Comparison of ENCODE assay signal across 18 mouse cellular contexts in genomic region chr3:55589402-55589944, GRCm38 (mm10).
DNase-seq lines count a peak whose midpoint lies in the region; ATAC-seq and TF ChIP-seq lines count a peak whose summit lies in the region.
"Had no signal": no experiment of that assay in that cellular context is flagged by ENCODE, and none has a peak within 500 bp of the region (broad histone marks: within the 10 kb centered on the region; RNA-seq: fewer than 3 reads in every experiment).

No protein-coding gene starts in this region.

- H3K27ac ChIP-seq in forebrain, embryonic 10.5 days = peak overlapping the region; percentile 32
- no peak overlapping the region for H3K27ac ChIP-seq in forebrain, embryonic 13.5 days
- H3K27ac ChIP-seq in midbrain, embryonic 10.5 days (replicated peaks) = peak overlapping the region; percentile 58
- no peak overlapping the region for H3K27ac ChIP-seq in midbrain, postnatal 0 days (ENCODE audit: low read depth, low read length)
- no peak overlapping the region for H3K27ac ChIP-seq in embryonic facial prominence, embryonic 11.5 days (replicated peaks; ENCODE audit: low read depth, low read length)
- H3K27ac ChIP-seq in limb, embryonic 13.5 days = peak overlapping the region; percentile 55; the same call in 1 of the 2 replicates
- no peak overlapping the region for H3K27ac ChIP-seq in intestine, embryonic 15.5 days
- H3K27ac ChIP-seq: liver, embryonic 15.5 days had no signal

- WGBS in forebrain, embryonic 10.5 days = 79% methylated on average over 8 of the region's 8 CpGs
- 73% methylated on average over 8 of the region's 8 CpGs for WGBS in forebrain, embryonic 13.5 days
- 81% methylated on average over 8 of the region's 8 CpGs for WGBS in midbrain, embryonic 10.5 days
- 66% methylated on average over 8 of the region's 8 CpGs for WGBS in midbrain, postnatal 0 days
- WGBS in embryonic facial prominence, embryonic 11.5 days = 49% methylated on average over 8 of the region's 8 CpGs
- WGBS in limb, embryonic 13.5 days = 27% methylated on average over 8 of the region's 8 CpGs
- 55% methylated on average over 8 of the region's 8 CpGs for WGBS in intestine, embryonic 15.5 days

- no peak overlapping the region for H3K9ac ChIP-seq in forebrain, embryonic 13.5 days
- no peak overlapping the region for H3K9ac ChIP-seq in midbrain, postnatal 0 days (replicated peaks; ENCODE audit: low read length, poor library complexity, severe bottlenecking)
- H3K9ac ChIP-seq in embryonic facial prominence, embryonic 11.5 days (replicated peaks; ENCODE audit: low read length) = no peak overlapping the region
- H3K9ac ChIP-seq in limb, embryonic 13.5 days = no peak overlapping the region
- H3K9ac ChIP-seq in intestine, embryonic 15.5 days = no peak overlapping the region
- H3K9ac ChIP-seq: liver, embryonic 15.5 days had no signal

- no peak overlapping the region for H3K4me2 ChIP-seq in forebrain, embryonic 13.5 days
- H3K4me2 ChIP-seq in midbrain, postnatal 0 days (ENCODE audit: low read depth, low read length, poor library complexity, severe bottlenecking) = no peak overlapping the region
- no peak overlapping the region for H3K4me2 ChIP-seq in embryonic facial prominence, embryonic 11.5 days (ENCODE audit: low read depth, low read length)
- 0 out of 2 replicates have a peak overlapping the region, but pooled peaks have one; percentile 9 for H3K4me2 ChIP-seq in limb, embryonic 13.5 days (replicated peaks)
- H3K4me2 ChIP-seq in intestine, embryonic 15.5 days (replicated peaks) = no peak overlapping the region
- H3K4me2 ChIP-seq: heart, embryonic 11.5 days; liver, embryonic 15.5 days had no signal

- DNase-seq in forebrain, embryonic 10.5 days (ENCODE audit: extremely low spot score, low spot score) = no peak
- no peak for DNase-seq in midbrain, embryonic 10.5 days (ENCODE audit: low spot score)
- no peak for DNase-seq in midbrain, postnatal 0 days (ENCODE audit: low spot score)
- DNase-seq in embryonic facial prominence, embryonic 11.5 days (ENCODE audit: low spot score) = peak; percentile 22
- DNase-seq: adrenal gland, adult 8-10 months; B cell, adult 2 months; heart, postnatal 14 days; kidney, adult 9 months; right cerebral cortex, postnatal 14 days; thymus, postnatal 25 days had no signal

- no peak for ATAC-seq in forebrain, embryonic 13.5 days
- no peak for ATAC-seq in midbrain, postnatal 0 days (ENCODE audit: low FRiP score)
- ATAC-seq in embryonic facial prominence, embryonic 11.5 days (replicated peaks; ENCODE audit: insufficient number of reproducible peaks, low FRiP score, low TSS enrichment, low read depth) = no peak
- ATAC-seq in limb, embryonic 13.5 days (ENCODE audit: low FRiP score, low read depth) = no peak
- no peak for ATAC-seq in intestine, embryonic 15.5 days
- ATAC-seq: inflammation-experienced regulatory T-cells, adult 6 months; lung, postnatal 0 days had no signal

- peaks cover 53% of the 10 kb centered on the region for H3K4me1 ChIP-seq in forebrain, embryonic 10.5 days
- H3K4me1 ChIP-seq in forebrain, embryonic 13.5 days = peaks cover 25% of the 10 kb centered on the region
- peaks cover 57% of the 10 kb centered on the region for H3K4me1 ChIP-seq in midbrain, embryonic 10.5 days
- H3K4me1 ChIP-seq in midbrain, postnatal 0 days (ENCODE audit: insufficient read depth, low read length) = peaks cover 5% of the 10 kb centered on the region
- H3K4me1 ChIP-seq in embryonic facial prominence, embryonic 11.5 days (ENCODE audit: control insufficient read depth, insufficient read depth, low read length) = peaks cover 11% of the 10 kb centered on the region
- peaks cover 59% of the 10 kb centered on the region for H3K4me1 ChIP-seq in limb, embryonic 13.5 days
- H3K4me1 ChIP-seq in intestine, embryonic 15.5 days (replicated peaks) = peaks cover 6% of the 10 kb centered on the region
- H3K4me1 ChIP-seq: liver, embryonic 15.5 days had no signal

- H3K4me3 ChIP-seq in forebrain, embryonic 10.5 days = no peak overlapping the region
- no peak overlapping the region for H3K4me3 ChIP-seq in forebrain, embryonic 13.5 days
- no peak overlapping the region for H3K4me3 ChIP-seq in midbrain, embryonic 10.5 days
- H3K4me3 ChIP-seq in midbrain, postnatal 0 days (ENCODE audit: low read depth, low read length) = no peak overlapping the region
- H3K4me3 ChIP-seq in embryonic facial prominence, embryonic 11.5 days (ENCODE audit: low read depth, low read length) = no peak overlapping the region
- H3K4me3 ChIP-seq in limb, embryonic 13.5 days = no peak overlapping the region
- H3K4me3 ChIP-seq in intestine, embryonic 15.5 days (replicated peaks) = no peak overlapping the region
- H3K4me3 ChIP-seq: erythroblast, embryonic 14.5 days; liver, embryonic 15.5 days had no signal

- no peaks in the 10 kb centered on the region for H3K36me3 ChIP-seq in forebrain, embryonic 10.5 days (replicated peaks)
- H3K36me3 ChIP-seq in forebrain, embryonic 13.5 days (ENCODE audit: poor library complexity, severe bottlenecking) = no peaks in the 10 kb centered on the region
- no peaks in the 10 kb centered on the region for H3K36me3 ChIP-seq in midbrain, embryonic 10.5 days
- H3K36me3 ChIP-seq in midbrain, postnatal 0 days (ENCODE audit: insufficient read depth, low read length) = no peaks in the 10 kb centered on the region
- no peaks in the 10 kb centered on the region for H3K36me3 ChIP-seq in embryonic facial prominence, embryonic 11.5 days (replicated peaks; ENCODE audit: control insufficient read depth, insufficient read depth, low read depth, low read length)
- no peaks in the 10 kb centered on the region for H3K36me3 ChIP-seq in limb, embryonic 13.5 days
- H3K36me3 ChIP-seq in intestine, embryonic 15.5 days = no peaks in the 10 kb centered on the region
- H3K36me3 ChIP-seq: liver, embryonic 15.5 days had no signal

- H3K9me3 ChIP-seq in forebrain, embryonic 10.5 days = no peaks in the 10 kb centered on the region
- H3K9me3 ChIP-seq in forebrain, embryonic 13.5 days (replicated peaks) = no peaks in the 10 kb centered on the region
- no peaks in the 10 kb centered on the region for H3K9me3 ChIP-seq in midbrain, embryonic 10.5 days (replicated peaks)
- no peaks in the 10 kb centered on the region for H3K9me3 ChIP-seq in midbrain, postnatal 0 days (ENCODE audit: low read length)
- H3K9me3 ChIP-seq in embryonic facial prominence, embryonic 11.5 days (replicated peaks; ENCODE audit: control insufficient read depth, low read length) = no peaks in the 10 kb centered on the region
- H3K9me3 ChIP-seq in limb, embryonic 13.5 days = no peaks in the 10 kb centered on the region
- no peaks in the 10 kb centered on the region for H3K9me3 ChIP-seq in intestine, embryonic 15.5 days
- H3K9me3 ChIP-seq: liver, embryonic 15.5 days had no signal

- no peaks in the 10 kb centered on the region for H3K27me3 ChIP-seq in forebrain, embryonic 10.5 days (ENCODE audit: poor library complexity, severe bottlenecking)
- no peaks in the 10 kb centered on the region for H3K27me3 ChIP-seq in forebrain, embryonic 13.5 days
- H3K27me3 ChIP-seq in midbrain, embryonic 10.5 days (ENCODE audit: low read depth, poor library complexity, severe bottlenecking) = no peaks in the 10 kb centered on the region
- no peaks in the 10 kb centered on the region for H3K27me3 ChIP-seq in midbrain, postnatal 0 days (ENCODE audit: insufficient read depth, low read length)
- H3K27me3 ChIP-seq in embryonic facial prominence, embryonic 11.5 days (ENCODE audit: control insufficient read depth, insufficient read depth, low read length) = no peaks in the 10 kb centered on the region
- H3K27me3 ChIP-seq in limb, embryonic 13.5 days = no peaks in the 10 kb centered on the region
- H3K27me3 ChIP-seq in intestine, embryonic 15.5 days (replicated peaks) = no peaks in the 10 kb centered on the region
- H3K27me3 ChIP-seq: liver, embryonic 15.5 days had no signal

- no peak for TF ChIP-seq CTCF in midbrain, postnatal 0 days (IDR thresholded peaks at IDR 0.05)

Comparison
In these comparisons a context has a peak if more than half of its experiments do, and no peak if none do; other contexts are left out.
1. H3K27ac ChIP-seq: peak in forebrain, embryonic 10.5 days (single experiment), midbrain, embryonic 10.5 days (single experiment) and limb, embryonic 13.5 days (single experiment); none in forebrain, embryonic 13.5 days (single experiment), midbrain, postnatal 0 days (single experiment), embryonic facial prominence, embryonic 11.5 days (single experiment) and intestine, embryonic 15.5 days (single experiment).